Mouse (Mus musculus): Measurements from ENCODE around the gene Gm42420.

DNA sequence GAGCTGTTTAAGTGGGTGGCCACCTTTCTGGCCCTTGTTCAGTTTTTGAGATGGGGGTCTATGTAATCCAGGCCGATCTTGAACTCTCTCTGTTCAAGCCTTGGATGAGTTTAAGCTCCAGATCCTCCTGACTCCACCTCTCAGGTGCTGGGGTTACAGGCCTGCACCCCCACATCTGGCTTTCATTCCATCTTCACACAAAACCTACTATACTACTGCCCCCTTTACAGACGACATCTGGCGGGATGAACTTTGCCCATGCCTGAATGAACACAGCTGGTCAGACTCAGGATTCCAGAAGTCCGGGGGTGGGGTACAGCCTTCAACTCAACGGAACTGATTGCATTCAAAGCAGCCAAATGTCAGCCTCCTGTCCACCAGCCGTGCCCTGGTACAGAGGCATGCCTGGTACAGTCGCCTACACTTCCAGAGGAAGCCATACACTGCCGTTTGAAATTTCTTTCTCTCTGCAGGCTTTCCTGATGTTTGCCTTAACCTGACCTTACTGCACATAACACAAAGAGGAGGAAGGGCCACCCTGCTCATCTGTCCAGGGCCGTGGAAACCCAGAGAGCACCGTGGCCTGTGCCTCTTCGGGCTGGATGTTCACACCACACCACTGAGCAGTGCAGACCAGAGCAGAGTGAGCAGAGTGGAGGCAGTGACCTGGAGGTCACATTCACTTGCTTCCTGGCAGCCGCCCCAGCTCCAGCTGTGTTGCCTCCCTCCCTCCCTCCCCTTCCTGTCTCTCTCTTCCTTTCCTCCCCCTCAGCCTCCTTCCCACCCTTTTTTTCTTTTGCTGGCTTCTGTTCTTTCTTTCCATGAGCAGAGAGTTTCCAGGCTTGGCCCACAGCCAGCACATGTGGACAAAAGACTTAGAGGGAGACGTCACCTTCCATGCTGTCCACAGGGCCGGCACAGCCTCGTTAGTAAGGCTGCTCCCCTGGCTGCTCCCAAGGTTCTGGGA lies 42.6 kb upstream of the Gm42420 start:
- no peak for TF ChIP-seq POLR2A (IDR thresholded peaks at IDR 0.05; ENCODE audit: borderline replicate concordance, insufficient read depth, low read length)
- no peak for TF ChIP-seq CTCF (IDR thresholded peaks at IDR 0.05; ENCODE audit: borderline replicate concordance, insufficient read depth, low read depth, low read length)
